Mouse (Mus musculus): Measurements from ENCODE around the gene Calhm1. TPM values are rescaled to one million over a fixed set of nuclear protein-coding genes. Genes with fewer than 3 reads are reported as not detected.
"Not testable (repeated sequence)": the region's sequence is repeated elsewhere in the genome, so short reads cannot be mapped to it uniquely, and the experiment has no call there.

Gene Calhm1
- polyA plus RNA-seq, 1 experiment = not detected

- no peak for DNase-seq (ENCODE audit: low spot score)
Measured at GRCm38 (mm10) chr19:47152062-47152369, 8.0 kb upstream of the Calhm1 start.

GRCm38 (mm10) chr19:47151332-47152061 is 7.4 kb upstream of the Calhm1 start:
- DNase-seq (ENCODE audit: low spot score) = no peak

- DNase-seq (ENCODE audit: low spot score) = no peak
Measured at GRCm38 (mm10) chr19:47149854-47150253, 5.8 kb upstream of the Calhm1 start.

- no peak for DNase-seq (ENCODE audit: low spot score)
Measured at GRCm38 (mm10) chr19:47148267-47148847, 4.3 kb upstream of the Calhm1 start.

- no peak for DNase-seq (ENCODE audit: low spot score)
Measured at GRCm38 (mm10) chr19:47142438-47142837, 1.6 kb downstream of the Calhm1 start.

GRCm38 (mm10) chr19:47139611-47140010 is 4.4 kb downstream of the Calhm1 start:
- DNase-seq (ENCODE audit: low spot score) = not testable (repeated sequence)

- DNase-seq (ENCODE audit: low spot score) = peak; percentile 45
Measured at GRCm38 (mm10) chr19:47137771-47138421, 6.2 kb downstream of the Calhm1 start, which contains the start of gene Calhm2. Gene Calhm2 (minus strand): TSS chr19:47138294.

GRCm38 (mm10) chr19:47137051-47137581 is 6.9 kb downstream of the Calhm1 start:
- DNase-seq (ENCODE audit: low spot score) = no peak

- no peak for DNase-seq (ENCODE audit: low spot score)
Measured at GRCm38 (mm10) chr19:47136170-47136569, 7.9 kb downstream of the Calhm1 start.

GRCm38 (mm10) chr19:47135568-47135967 is 8.5 kb downstream of the Calhm1 start:
- no peak for DNase-seq (ENCODE audit: low spot score)

GRCm38 (mm10) chr19:47133161-47133560 is 10.9 kb downstream of the Calhm1 start:
- no peak for DNase-seq (ENCODE audit: low spot score)

GRCm38 (mm10) chr19:47130551-47131125 is 13.4 kb downstream of the Calhm1 start:
- DNase-seq (ENCODE audit: low spot score) = no peak

- no peak for DNase-seq (ENCODE audit: low spot score)
Measured at GRCm38 (mm10) chr19:47128835-47129234, 15.2 kb downstream of the Calhm1 start.

GRCm38 (mm10) chr19:47128164-47128563 is 15.9 kb downstream of the Calhm1 start:
- no peak for DNase-seq (ENCODE audit: low spot score)

- no peak for DNase-seq (ENCODE audit: low spot score)
Measured at GRCm38 (mm10) chr19:47122802-47123201, 21.3 kb downstream of the Calhm1 start.

- DNase-seq (ENCODE audit: low spot score) = no peak
Measured at GRCm38 (mm10) chr19:47121054-47121453, 23.0 kb downstream of the Calhm1 start.

GRCm38 (mm10) chr19:47118634-47119033 is 25.4 kb downstream of the Calhm1 start:
- DNase-seq (ENCODE audit: low spot score) = no peak

GRCm38 (mm10) chr19:47104641-47105271 is 39.3 kb downstream of the Calhm1 start:
- no peak for DNase-seq (ENCODE audit: low spot score)

- no peak for DNase-seq (ENCODE audit: low spot score)
Measured at GRCm38 (mm10) chr19:47101080-47101479, 43.0 kb downstream of the Calhm1 start.

Data from urinary bladder, adult 2 months (tissue).